Mouse (Mus musculus): Measurements from ENCODE around the gene Abhd14b.
"Not testable (repeated sequence)": the region's sequence is repeated elsewhere in the genome, so short reads cannot be mapped to it uniquely, and the experiment has no call there.

Abhd14b gene

DNA sequence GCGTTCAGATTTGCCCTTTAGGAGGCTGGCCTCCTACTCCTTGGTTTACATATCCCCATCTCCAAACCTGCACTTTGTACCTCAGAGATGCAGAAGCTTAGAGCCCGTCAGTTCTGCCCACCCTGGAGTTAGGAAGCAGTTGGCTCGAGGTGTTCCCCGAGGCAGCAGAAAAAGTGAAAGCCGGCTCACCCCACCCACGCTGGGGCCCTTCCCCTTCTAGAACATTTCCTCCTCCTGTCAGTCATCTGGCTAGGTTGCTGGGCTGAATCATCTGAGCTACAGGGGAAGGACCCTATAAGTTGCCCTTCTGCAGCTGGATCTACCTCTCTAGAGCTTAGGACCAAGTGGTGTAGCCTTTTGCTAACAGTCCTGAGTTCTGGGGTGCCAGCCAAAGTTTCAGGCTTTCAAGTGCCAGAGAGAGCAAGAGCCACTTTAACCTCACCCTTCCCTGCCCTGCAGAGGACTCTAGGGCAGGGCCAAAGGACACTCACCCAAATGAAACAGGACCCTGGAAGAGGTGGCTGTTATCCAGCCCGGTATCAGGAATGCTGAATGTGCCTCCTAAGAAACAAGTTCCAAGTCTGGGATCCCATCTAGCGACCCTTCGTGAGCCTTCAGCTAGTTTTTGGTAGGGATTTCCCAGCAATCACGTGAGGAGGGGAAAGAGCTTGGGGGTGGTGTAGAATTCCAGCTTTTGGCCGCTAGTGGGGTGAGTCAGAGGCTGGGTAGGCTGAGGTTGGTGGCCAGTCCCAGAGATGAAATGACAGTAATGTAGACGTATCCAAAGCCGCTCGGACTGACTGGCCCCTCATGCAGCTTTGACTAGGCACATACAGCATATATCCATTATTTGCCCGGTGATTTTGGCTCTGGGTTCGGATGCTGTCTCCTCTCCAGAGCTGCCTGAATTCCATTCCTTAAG is 29.0 kb downstream of the Abhd14b start:
- no peak for DNase-seq (ENCODE audit: extremely low spot score)

GRCm38 (mm10) chr9:106476924-106477484 is 29.7 kb downstream of the Abhd14b start, which contains the start of gene Parp3:
TSS of gene Parp3 (minus strand) at chr9:106476949.
- DNase-seq (ENCODE audit: extremely low spot score), result peak; percentile 97

DNA sequence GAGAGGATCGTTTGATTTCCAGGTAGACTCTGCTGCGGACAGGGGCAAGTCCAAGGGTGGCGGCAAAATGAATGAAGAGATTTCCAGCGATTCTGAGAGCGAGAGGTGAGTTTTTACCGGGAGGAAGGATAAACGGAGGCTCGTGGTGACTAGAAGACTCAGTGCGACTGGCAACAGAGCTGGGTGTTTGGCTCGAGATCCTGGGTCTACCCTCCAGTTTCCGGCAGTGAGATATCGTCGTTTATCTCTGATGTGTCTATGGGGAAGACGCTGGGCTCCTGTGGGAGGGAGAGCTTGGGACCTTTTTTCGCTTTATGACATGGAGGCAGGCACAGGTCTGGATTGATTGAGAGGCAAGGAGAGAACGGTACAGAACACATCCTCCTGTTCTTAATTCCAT is 30.4 kb downstream of the Abhd14b start:
- no peak for DNase-seq (ENCODE audit: extremely low spot score)

- no peak for DNase-seq (ENCODE audit: extremely low spot score)
Measured at GRCm38 (mm10) chr9:106478101-106478500, 30.8 kb downstream of the Abhd14b start.

DNA sequence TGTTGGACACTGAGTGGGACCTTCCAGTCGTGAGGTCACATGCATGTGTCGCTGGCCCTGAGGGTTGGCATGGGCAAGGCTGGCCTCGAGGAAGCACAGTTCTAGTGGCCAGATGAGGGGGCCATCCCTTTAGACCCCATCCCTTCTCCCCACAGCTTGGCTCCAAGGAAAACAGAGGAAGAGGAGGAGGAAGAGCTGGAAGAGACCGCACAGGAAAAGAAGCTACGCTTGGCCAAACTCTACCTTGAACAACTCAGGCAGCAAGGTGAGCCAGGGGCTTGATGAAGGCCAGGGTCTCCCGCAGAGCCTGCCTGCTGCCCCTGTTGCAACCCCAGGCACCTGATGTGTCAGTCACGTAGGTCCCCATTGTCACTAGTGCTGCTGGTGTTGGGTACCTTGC is 33.3 kb downstream of the Abhd14b start:
- DNase-seq (ENCODE audit: extremely low spot score), result no peak

DNA sequence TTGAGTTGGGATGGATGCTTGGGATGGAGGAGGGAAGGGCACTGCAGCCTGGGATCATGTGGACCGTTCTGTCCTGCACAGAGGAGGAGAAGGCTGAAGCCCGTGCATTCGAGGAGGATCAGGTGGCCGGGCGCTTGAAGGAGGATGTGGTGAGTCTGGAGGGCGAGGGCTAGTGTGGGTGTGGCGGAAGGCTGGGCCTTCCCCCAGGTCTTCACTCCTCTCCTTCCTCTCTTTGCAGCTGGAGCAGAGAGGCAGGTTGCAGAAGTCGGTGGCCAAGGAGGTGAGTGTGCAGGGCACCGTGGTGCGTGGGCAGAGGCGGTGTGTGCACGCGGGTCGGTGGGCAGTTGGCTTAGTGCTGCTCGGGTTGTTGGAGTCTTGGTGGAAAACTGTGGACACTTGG is 33.8 kb downstream of the Abhd14b start:
- DNase-seq (ENCODE audit: extremely low spot score), result no peak

DNA sequence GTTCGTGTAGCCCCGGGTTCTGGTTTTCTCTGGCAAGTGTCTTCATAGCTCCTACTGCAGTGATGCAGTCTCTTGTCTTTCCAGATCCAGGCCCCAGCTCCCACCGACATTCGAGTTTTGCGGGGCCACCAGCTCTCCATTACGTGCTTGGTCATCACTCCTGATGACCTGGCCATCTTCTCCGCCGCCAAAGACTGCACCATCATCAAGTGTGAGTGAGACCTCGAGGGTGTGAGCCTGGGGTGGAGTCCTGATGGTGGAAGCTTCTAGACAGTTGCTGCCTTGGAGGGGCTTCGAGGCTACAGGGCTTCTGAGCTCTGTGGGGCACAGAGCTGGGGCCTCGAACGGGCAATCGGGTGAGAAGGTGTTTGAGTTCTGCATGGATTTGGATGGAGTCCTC is 34.4 kb downstream of the Abhd14b start:
- DNase-seq (ENCODE audit: extremely low spot score), result no peak

GRCm38 (mm10) chr9:106482578-106483115 is 35.4 kb downstream of the Abhd14b start:
- no peak for DNase-seq (ENCODE audit: extremely low spot score)

DNA sequence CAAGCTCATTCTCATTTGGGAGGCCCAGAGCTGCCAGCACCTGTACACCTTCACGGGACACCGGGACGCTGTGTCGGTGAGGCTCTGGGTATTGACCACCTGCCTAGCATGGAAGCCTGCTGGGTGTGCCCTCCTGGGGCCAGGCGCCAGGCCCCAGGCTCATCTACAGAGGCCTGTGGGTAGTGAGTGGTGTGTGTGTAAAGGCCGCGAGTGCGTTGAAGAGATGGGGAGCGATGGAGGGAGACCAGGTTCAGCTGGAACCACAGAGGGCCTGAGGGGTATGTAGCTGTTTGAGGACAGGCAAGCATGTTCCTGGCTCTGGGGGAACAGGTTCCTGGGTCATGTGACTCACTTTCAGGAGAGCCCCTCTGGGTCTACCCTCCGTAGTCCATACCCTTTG is 35.9 kb downstream of the Abhd14b start:
- no peak for DNase-seq (ENCODE audit: extremely low spot score)

DNA sequence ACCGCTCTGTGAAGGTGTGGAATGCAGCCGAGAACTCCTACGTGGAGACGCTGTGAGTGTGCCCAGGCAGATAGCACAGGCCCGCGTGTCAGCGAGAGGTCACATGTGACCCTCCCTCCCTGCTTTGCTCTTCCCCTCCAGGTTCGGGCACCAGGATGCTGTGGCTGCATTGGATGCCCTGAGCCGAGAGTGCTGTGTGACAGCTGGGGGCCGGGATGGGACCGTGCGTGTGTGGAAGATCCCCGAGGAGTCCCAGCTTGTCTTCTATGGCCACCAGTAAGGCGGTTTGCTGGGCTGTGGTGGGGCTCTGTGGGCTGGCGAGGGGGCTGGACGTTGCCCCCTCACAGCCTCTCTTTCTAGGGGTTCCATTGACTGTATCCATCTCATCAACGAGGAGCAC is 36.3 kb downstream of the Abhd14b start:
- no peak for DNase-seq (ENCODE audit: extremely low spot score)

DNA sequence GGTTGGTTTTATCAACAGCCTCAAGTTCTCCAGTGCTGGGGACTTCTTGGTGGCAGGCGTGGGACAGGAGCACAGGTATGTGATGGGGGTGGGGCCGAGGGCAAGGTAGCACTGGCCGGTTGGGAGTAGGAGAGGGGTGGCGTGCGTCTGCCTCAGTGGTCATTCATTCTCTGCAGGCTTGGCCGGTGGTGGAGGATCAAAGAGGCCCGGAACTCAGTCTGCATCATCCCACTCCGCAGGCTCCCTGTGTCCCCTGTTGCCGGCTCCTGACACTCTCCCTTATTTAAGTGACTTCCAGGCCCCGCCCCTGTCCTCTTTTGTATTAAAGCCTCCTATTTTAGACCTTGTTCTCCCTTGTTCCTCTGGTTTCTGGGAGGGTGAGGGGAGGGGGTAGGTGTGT is 37.8 kb downstream of the Abhd14b start:
- no peak for DNase-seq (ENCODE audit: extremely low spot score)

DNA sequence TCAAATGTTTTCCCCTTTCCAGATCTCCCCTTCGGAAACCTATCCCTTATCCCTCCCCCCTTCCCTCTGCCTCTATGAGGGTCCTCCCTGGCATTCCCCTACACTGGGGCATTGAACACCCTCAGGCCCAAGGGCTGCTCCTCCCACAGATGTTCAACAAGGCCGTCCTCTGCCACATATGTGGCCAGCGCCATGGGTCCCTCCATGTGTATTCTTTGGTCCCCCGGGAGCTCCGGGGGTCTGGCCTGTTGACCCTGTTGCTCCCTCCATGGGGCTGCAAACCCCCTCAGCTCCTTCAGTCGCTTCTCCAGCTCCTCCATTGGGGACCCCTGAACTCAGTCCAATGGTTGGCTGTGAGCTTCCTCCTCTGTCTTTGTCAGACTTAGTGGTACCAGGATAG is 40.3 kb downstream of the Abhd14b start:
- not testable (repeated sequence) for DNase-seq (ENCODE audit: extremely low spot score)

- no peak for DNase-seq (ENCODE audit: extremely low spot score)
Measured at GRCm38 (mm10) chr9:106499667-106500066, 52.4 kb downstream of the Abhd14b start, which contains the start of gene Iqcf1. TSS of gene Iqcf1 (plus strand) at chr9:106499967.

DNA sequence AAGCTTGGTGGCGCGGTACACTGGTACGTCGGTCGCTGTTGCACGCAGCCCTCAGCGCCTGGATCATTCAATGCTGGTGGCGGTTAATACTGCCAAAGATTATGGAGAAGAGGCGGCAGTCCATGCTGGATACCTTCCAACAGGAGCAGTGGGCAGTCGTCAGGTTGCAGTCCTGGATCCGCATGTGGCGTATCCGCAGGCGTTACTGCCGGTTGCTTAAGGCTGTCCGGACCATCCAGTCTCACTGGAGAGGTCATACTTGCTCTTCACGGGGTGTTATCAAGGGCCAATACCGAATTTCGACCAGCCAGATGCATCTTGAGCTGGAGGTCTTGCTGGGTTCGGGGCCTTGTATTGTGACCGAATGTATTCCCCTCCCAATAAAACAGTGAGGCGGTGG is 54.6 kb downstream of the Abhd14b start:
- no peak for DNase-seq (ENCODE audit: extremely low spot score)

Measured in embryo, embryonic 9.5 days (tissue).